Mouse (Mus musculus) c-Kit-positive CD71-positive TER-119-negative erythroid progenitor cells, embryonic 14.5 days (primary cell): ENCODE measurements at regions not wholly inside any gene's neighbourhood (a gene's known extent, or its start where the extent isn't known, plus 50 kb on each side); places are given as distances from the start of the nearest gene placed in this dataset.

Source experiments
- DNase-seq: peaks from one replicate; pipeline ENCODE4 v3.0.0-alpha.2; 2013; ENCODE audit warnings: low read depth

DNA sequence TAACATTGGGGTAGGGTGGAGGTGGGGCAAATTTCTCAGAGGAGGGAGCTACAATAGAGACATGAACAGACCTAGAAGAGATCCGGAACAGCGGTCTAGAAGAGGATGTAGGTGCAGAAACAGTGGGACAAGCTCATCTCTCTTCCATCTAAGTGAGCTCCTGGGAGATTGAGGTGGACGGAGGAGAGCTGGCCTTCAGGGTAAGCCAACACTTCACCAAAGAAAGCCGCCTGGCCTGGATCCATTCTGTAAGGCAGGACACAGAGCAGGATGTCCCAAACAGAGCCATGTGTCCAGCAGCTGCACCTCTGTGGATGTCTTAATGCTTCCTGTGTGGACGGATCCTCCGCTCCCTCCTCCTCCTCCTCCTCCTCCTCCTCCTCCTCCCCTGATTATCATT, 173.0 kb downstream of the Rab11fip4 start:
- DNase-seq = no peak

DNA sequence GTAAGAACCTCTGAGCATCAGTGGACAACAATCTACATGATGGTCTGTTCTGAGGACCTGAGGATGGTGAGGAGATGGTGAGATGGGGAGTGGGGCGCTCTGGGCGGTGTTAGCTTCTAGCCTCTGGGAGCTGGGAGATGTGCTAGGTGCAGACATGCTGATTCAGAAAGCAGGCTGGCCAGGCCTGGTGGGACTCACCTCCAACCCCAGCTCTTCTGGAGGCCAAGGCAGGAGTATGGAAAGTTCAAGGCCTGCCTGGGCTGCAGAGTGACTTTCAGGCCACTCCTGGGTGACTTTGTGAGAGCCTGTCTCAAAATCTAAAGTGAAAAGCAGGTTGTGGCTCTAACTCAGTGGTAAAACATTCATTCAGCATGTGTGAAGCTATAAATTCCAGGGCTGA, 171.6 kb downstream of the Rab11fip4 start:
- DNase-seq = no peak

DNA sequence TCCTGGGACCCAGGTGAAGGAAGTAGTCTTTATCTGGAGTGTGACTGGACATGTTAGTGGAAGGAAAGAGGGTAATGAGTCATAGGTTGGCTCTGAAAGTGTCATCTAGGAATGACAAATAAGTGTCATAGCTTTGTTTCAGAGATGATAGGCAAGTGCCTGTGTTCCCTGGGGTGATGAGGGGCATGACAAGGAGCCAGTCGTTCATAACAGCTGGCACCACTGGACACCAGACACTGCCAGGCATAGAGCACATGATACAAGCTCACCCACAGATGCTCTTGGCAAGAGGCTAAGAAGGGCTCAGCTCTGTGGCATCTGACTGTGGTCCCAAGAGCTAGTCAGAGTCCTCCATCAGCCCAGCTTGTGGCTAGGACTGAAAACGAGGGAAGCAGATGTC, 171.0 kb downstream of the Rab11fip4 start:
- no peak for DNase-seq

DNA sequence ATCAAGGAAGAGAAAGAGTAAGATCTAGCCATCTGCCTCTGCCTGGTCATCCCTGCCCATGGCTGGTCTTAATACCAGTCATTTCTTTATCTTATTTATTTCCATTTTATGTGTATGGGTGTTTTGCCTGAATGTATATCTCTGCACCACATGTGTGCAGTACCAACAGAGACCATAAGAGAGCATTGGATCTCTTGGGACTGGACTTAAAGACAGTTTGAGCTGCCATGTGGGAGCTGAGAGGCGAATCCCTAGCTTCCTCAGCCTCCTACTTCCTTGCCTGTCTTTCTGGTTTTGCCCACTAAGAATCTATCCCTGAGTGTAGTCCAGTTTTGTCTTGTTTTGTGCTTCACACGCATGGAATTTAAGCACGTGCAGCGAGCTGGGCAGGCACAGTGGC, 169.5 kb downstream of the Rab11fip4 start:
- no peak for DNase-seq

DNA sequence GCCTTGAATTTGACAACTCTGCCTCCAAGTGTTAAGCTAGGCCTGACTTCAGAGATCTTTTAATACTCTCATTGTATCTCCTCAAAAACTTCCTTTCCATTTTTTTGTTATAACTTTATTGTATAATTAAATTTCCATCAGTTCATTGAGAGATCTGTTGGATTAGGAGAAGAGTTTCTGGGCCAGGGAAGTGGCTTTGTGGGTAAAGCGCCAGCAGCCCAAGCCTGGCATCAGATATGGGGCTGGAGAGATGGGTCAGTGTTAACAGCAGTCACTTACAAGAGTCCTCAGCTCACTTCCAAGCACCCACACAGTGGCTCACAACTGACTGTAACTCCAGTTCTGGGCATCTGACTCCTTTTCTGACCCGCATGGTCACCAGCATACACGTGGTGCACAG, 167.3 kb downstream of the Rab11fip4 start:
- DNase-seq = no peak

DNA sequence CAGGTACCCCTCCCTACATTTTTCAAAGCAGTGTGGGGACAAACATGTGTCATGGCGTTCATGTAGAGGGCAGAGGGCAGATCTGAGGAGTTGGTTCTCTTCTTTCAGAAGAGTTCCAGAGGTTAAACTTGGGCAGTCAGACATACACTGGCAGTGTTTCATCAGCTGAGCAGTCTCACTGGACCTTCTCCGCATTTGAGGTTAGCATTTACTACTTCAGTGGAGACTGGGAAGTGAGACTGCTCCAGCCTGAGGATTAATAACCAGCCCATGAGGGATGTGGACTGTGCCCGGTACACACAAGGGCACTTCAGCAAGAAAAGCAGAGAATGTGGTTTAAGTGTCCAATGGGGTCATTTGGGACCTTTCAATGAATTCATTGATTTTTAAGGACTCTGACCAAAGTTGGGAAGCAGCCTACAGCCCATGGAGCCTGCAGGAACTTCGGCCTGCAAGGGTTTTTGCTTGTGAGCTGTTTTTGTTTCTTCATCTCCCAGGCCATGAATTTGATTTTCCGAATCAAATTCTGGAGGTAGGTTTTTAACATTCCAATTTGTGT, 166.6 kb downstream of the Rab11fip4 start:
- DNase-seq = no peak

DNA sequence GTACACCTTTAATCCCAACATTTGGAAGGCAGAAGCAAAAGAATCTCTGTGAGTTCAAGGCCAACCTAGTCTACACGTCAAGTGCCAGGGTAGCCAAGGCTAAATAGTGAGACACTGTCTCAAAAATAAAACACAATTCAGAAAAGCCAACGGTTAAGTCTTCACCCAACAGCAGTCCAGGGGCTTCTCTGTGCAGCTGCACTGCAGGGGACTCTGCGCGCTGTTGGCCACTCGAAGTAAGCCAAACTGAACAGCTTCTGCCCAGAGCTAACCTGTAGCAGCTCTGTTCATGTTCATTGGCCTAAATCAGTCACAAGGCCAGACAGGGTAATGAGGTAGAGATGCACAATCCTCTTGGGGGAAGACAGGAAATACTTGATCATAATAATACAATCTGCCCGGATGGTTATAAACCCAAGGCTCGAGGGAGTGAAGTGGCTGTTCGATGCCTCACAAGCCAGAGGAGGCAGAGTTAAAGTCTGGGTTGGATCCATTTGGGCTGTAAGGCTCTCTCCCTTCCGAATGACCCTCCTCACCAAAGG, 165.4 kb downstream of the Rab11fip4 start:
- no peak for DNase-seq

DNA sequence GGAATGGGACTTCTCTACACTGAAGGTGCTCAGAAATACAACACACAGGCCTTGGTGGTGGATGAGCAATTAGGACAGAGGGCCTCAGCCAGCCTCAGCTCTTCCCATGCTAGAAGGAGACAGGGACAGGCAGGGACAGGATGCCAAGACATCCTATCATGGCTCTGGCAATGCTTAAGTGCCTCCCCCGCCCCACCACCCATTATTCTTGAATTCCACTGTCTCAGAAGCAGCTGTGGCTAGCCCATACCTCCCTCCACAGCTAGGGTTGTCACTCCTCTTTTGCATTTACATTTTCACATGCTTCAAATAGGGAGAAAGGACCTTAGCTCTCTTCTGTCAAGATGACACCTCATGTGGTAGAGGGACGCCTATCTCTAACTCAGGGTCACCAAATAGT, 162.5 kb downstream of the Rab11fip4 start:
- DNase-seq = no peak

DNA sequence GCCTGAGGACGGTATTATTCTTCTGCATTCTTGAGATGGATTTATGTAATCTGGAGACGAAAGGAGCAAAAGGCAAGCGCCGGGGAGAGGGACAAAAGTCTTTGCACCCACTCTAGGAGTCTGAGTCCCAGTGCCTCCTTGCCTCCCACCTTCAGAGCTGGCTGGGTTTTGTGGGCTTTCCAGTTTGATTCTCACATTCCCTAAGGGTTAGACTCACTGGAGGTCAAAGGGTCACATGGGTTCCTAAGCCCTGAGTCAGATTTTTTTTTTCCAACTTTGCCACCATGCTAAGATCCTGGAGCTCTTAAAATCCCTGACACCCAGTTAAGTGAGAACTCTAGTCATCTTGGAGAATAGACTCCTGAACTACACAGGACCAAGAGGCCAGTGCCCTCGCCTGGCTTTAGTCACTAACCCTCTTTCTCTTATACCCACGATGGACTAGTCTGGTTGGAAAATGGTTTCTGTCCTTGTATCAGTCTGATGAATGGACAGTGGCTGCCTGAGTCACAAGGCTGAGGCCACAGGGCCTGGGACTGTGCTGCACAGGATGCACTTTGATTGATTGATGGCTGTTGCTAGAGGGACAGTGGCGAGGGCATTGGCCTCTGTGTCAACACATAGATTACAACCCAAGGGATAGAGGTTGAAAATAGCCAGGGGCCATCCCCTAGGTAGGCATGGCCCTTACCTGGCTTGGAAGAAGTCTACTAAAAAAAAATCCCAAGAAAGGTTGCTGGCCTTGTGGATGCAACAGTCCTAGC, 161.9 kb downstream of the Rab11fip4 start:
- no peak for DNase-seq

DNA sequence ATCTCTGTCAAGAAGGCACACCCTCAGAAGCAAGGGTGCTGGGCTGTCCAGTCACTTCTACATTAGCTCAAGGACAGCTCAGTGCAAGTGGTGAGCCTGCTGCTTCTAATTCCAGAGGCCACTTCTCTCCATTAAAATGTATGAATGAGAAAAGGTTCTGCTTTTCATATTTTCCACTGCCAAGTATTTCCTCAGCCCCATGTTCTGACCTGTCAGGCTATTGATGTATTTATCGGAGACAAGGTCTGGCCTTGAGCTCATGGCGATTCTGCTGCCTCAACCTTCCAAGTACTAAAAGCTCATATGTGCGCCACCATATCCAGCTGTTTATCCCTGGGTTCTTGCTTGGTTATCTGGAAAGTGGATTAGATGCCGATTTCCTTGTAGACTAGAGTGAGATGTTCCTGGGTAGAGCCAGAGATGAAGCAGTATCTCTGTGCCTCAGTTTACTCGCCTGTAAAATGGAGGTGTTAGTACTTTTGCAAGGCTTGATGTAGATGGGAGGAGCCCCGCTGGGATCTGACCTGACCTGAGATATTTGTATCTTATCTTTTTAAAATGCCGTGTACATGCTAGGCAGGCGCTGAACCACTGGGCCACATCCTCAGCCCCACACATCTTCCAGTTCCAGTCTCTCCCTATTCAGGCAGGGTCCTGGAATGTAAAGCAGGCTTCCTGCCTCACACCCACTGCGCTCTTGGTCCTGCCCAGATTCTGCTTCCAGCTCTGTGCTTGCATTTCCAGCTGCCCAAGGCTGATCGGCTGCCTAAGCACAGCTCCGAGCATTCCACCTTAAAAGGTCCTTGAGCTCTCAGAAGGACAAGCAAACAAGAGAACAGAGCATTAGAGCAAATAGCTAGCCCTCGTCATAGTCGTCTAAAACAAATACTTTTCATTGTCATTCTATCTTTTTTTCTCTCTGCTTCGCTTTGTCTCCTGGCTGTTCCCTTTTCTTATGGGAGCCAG, 161.0 kb downstream of the Rab11fip4 start:
- no peak for DNase-seq

DNA sequence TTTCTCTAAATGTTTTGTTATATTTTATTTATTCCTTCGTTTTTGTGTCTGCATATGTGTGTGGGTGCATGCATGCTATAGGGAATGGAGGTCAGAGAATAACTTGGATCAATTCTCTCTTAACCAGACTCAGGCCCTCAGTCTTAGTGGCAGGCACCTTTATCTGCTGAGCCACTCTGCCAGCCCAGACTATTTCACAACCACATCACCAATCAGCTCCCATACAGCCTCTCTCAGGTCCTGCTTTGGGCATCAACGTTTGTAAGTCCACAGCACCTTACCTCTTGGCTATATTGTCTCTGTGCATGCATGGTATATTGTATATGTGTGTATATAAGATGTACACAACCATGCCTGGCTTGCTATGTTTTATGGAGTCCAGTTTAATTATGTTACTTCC, 159.9 kb downstream of the Rab11fip4 start:
- DNase-seq = no peak

DNA sequence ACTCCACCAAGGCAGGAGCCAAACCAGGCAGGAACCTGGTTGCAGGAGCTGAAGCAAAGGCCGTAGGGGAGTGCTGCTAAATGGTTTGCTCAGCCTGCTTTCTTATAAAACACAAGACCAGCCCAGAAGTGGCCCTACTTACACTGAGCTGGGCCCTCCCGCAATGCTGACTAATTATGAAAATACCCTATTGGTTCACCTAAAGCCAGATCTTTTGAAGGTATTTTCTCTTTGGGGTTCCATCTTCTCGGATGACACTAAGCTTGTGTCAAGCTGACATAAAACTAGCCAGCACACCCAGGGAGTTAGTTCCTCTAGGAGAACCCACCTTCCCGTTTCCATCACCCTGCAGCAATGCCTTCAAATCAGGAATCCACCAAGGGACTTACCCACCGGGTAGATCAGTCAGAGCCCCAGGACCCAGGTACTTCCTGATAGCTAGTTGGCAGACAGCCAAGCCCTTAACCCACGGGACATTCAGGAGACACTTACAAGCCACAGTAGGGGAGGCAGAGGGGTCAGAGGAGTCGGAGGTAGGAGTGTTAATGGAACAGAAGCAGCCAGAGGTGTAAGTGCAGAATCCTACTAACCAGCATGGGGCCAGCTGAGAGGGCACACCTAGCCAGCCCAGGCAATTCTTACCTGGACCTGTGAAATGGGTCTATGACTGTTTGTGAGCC, 158.9 kb downstream of the Rab11fip4 start:
- no peak for DNase-seq

DNA sequence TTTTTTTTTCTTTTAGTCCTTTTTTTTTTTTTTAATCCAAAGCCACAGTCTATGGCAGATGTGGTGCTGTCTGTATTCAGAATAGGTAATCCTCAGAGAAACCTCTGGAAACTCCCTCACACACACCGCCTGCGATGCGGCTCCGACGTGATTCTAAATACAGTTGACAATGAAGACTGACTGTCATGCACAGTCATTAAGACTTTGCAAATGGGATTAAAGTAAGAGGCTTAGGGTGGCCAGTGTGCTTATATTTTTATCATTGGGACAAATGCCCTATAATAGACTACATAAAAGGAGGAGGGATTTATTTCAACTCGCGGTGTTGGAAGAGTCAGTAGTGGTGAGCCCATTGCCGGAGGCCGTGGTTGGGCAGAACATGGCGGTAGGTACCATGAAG, 158.1 kb downstream of the Rab11fip4 start:
- no peak for DNase-seq

DNA sequence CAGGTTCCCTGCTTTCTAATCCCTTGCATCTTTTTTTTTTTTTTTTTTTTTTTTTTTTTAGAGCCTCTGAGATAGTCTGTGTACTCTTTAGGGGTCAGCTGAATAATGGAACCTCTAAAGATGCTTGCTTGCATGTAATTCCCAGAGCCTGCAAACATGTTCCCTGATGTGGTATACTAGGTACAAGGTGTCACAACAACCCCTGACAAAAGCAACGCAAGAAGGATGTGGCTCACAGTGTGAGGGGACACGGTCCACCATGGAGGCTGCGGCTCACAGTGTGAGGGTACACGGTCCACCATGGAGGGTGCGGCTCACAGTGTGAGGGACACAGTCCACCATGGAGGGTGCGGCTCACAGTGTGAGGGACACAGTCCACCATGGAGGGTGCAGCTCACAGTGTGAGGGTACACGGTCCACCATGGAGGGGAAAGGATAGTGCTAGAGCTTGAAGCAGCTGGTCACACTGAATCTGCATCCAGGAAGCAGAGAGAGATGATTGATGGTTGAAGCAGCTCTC, 157.7 kb downstream of the Rab11fip4 start:
- no peak for DNase-seq

DNA sequence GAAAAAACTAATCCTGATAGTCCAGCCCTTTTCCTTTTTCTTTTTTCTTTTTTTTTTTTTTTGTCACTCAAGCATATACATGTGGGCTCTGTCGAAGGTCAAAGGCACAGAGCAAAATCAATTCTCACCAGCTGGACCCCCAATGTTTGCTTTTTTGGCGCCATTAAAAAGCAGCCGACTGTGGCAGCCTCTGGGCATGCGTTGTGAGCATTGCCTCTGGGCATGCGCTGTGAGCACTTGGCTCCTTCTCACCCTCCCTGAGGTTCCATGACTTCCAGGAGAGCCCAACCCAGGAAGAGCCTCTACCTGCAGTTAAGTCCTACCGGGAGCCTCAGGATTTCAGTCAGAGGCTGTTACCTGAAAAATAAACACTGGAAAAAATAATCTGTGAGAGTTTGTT, 156.8 kb downstream of the Rab11fip4 start:
- no peak for DNase-seq
